Mouse (Mus musculus): ENCODE measurements at regions not wholly inside any gene's neighbourhood (a gene's known extent, or its start where the extent isn't known, plus 50 kb on each side); places are given as distances from the start of the nearest gene placed in this dataset.

DNA sequence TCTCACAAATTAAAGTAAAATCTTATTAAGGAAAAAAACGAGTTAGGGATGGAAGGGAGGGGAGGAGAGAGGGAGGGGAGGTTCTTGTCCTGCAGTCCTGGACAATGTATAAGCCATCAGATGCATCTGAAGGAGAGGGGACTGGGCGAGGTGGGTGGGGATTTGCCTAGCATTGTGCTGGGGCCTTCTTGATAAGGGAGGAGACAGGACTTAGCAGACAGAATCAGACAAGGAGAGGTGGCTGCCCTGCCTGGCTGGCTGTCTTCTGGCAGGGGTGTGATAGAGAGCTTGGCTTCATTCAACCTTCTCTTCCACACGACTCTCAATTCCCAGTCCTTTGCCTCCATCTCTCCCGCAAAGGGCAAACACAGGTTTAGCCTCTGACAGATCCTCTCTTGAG lies 318.9 kb downstream of the Gm49356 start:
- DNase-seq (ENCODE audit: low spot score in 2 of 2): no peak

GRCm38 (mm10) chr15:59212362-59212761 lies 323.3 kb downstream of the Gm49356 start:
- DNase-seq (ENCODE audit: low spot score in 2 of 2): no peak

- DNase-seq (ENCODE audit: low spot score in 2 of 2): no peak
Measured at GRCm38 (mm10) chr15:59214096-59214495, 325.0 kb downstream of the Gm49356 start.

DNA sequence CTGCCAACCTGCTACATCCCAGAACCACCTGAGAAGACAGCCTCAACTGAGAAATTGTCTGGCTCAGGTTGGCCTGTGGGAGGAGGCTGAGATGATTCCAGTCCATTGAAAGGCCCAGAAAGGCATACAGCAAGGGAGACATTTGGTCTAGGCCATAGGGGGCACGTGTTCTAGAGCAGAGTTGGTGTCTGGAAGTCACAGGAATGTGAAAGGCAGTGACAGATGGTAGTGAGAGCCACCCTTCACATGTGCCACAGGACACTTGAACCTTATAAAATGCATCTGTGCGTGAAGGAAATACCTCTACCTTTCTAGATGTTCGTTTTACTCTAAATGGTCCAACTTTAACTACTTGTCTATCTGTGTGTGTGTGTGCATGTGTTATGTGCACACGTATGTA lies 326.1 kb downstream of the Gm49356 start:
- no peak for DNase-seq (ENCODE audit: low spot score in 2 of 2)

DNA sequence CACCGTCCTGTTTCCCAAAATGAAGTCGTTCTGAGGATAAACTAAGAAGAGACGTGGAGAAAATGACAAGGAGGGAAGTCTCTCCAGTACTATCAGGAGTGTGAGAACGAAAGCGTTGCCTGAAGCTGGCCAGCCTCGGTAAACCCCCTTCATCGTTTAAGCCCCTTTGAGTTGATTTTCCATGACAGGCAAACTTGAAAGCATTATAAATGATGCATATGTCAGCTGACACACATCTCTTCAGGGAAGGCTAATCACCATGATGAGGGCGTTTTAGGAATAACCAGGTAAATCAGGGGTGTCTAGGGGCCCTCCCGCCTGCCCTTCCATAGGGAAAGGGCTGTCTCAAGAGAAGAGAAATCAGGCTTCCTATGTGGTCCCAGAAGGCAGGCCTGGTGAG lies 328.4 kb downstream of the Gm49356 start:
- no peak for DNase-seq (ENCODE audit: low spot score in 2 of 2)

DNA sequence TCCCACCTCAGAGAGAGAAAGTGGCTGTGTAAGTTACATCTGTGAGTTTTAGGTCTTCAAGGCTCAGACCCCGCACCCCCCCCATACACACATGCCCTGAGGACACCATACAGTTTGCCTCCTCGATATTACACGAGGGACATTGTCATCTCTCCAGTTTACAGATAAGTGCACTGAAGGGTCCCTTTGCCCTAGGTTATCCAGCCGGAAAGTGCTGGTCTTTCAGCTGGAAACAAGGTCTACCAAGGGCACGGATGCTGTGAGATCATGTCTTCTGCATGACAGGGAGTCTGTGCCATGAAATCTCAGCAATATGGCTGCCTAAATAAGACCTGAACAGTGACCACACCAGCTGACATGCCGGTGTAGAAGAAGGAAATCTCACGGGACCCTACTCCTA lies 329.8 kb downstream of the Gm49356 start:
- DNase-seq (ENCODE audit: low spot score in 2 of 2): no peak

DNA sequence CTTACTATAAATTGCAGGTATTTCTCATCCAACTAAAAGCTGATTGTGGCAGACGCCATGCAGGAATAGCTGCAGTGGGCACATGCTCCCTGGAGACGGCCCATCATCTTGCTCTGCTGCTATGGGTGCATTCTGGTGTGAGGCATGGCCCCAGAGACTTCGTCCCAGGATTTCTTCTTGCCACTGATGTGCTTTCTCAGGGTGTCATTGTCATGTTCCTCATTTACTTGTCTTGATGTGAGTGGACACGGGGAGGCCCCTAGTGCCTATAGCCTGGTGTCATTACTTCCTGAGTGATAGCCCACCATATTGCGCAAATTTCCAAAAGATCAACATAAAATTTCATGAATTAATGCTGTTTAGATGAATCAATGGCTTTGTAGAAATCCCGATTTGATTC lies 336.5 kb downstream of the Gm49356 start:
- DNase-seq (ENCODE audit: low spot score in 2 of 2): no peak

GRCm38 (mm10) chr15:59227293-59227692 lies 338.2 kb downstream of the Gm49356 start:
- no peak for DNase-seq (ENCODE audit: low spot score in 2 of 2)

DNA sequence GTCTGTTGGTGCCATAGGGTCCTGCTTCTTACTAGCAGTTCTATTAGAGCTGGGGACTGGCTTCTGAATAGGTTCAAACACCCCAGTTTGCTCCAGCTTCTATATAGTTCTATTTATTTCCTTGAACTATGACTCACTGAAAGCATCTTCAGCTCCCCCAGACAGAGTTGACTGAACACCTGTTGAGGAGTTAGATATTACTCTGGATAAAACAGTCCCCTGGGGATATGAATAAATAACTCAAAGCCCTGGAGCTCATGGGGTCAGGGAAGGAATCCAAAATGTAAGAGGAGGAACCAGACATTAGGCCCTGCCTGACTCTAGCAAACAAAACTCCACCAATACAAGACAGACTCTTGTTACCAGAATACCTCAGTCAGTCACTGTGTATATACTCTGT lies 341.4 kb downstream of the Gm49356 start:
- no peak for DNase-seq (ENCODE audit: low spot score in 2 of 2)

DNA sequence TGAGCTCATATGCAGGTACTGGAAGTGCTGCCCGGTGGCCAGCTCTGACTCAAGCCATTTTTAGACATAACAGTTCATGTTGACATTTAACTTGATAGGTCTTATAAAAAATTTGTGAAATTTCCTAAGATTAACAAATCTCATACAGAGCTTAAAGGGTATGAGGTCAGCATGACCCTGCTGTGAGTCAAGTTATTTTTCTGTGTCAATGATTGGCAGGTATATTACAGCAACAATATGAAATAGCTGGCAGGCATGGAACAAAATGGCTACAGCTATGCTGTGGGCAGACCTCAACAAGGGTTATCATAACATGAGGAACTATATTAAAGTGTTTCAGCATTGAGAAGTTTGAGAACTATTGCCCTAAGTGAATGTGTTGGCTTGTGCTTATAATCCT lies 342.6 kb downstream of the Gm49356 start:
- DNase-seq (ENCODE audit: low spot score in 2 of 2): no peak

- no peak for DNase-seq (ENCODE audit: low spot score in 2 of 2)
Measured at GRCm38 (mm10) chr15:59232290-59232689, 343.2 kb downstream of the Gm49356 start.

DNA sequence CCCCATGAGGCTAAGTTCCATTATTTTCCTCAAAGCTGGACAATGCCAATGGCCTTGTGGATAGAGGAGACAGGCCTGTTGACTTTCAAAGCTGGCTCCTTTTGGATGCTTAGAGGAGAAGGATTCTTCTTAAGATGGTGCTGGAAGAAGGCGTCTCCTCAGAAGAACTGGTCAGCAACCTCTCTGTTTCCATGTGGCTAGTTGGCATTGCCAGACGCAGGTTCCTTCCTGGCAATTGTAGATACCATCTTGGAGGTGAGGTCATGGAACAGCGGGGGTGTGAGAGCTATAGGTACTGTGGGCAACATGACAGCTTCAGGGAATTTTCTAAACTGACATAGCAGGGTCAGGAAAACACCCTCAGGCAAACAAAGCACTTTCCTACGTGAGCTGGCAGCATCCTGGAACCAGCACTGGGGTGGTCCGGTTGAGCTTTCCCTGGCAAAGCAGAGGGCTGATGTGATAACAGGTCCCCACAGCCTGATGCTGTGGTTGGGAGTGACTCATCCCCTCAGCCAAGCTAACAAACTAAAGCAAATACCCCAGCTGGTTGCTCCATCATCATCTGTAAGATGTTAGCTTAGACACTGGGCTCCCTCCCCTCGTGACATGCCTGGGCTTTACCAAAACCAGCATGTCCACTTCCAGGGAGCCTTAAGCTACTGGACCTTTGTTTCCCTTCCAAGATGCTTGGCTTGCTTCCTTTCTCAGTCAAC lies 348.5 kb downstream of the Gm49356 start:
- DNase-seq (ENCODE audit: low spot score in 2 of 2): no peak

DNA sequence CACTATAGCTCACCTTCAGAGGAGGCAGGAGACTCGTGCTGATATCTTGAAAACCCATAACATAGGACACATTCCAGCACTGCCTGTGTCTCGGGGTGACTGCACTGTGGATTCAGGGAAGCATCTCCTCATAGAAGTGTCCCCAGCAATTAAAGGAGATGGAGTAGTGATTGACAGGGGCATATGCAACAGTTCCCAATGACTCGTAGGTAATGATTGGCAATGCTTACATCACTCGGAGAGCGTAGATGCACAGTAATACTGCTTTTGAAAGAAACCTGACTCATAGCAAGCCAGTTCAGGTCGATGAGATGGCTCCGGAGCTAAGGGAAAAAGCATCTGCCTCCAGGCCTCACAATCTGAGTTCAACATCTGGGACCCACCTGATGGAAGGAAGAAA lies 352.7 kb downstream of the Gm49356 start:
- no peak for DNase-seq (ENCODE audit: low spot score in 2 of 2)

- DNase-seq (ENCODE audit: low spot score in 2 of 2): no peak
Measured at GRCm38 (mm10) chr15:59245927-59246649, 357.0 kb downstream of the Gm49356 start.

GRCm38 (mm10) chr15:59248477-59249260 lies 359.6 kb downstream of the Gm49356 start:
- DNase-seq (ENCODE audit: low spot score in 2 of 2): no peak

GRCm38 (mm10) chr15:59261380-59261779 lies 372.3 kb downstream of the Gm49356 start:
- no peak for DNase-seq (ENCODE audit: low spot score in 2 of 2)

GRCm38 (mm10) chr15:59262380-59262779 lies 373.3 kb downstream of the Gm49356 start:
- no peak for DNase-seq (ENCODE audit: low spot score in 2 of 2)

DNA sequence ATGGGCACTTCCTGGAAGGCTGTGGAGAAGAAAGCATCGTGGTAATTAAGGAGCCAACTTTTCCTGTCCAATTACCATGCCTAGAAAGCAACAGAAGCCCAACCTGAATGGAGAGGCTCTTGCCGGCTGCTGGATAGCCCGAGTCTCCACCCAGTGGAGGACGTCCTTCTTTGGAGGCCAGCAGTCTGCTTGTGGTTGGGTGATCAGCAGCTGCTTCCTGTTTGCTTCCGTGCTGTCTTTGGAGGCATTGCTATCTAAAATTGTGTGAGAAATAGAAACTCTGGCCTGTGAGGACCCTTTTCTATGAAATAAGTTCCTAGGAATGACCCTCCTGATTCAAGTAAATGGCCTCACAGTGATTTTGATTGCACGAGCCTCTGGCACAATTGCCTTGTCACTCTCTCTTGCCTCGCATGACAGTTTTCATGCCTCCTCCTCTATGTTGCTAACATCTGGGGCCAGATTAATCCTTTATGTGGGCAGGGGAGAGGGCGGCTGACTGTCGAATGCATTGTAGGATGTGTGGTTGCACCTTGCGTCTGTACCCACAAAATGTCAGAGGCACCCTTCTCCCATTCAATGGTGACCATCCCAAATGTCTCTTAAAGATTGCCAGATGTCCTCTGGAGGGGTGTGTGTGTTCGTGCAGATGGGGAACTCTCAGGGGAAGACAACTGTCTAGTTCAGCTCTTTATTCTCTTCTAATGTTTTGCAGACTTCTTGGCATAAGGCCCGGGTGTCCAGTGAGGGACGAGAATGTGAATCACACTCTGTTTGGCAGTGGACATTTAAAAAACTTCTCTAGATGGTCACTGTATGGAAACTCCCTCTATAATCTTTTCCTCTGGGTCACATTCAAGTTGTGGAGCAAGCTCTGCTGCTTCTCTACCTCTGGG lies 374.6 kb downstream of the Gm49356 start:
- DNase-seq (ENCODE audit: low spot score in 2 of 2): peak; percentile 51 to 70
